Mouse (Mus musculus) olfactory bulb, adult 2 months (tissue): ENCODE data around the gene Tmem91. TPM values are rescaled to one million over a fixed set of nuclear protein-coding genes. Genes with fewer than 3 reads are reported as not detected.
A peak's percentile ranks its signal among the peaks of the same experiment; 100 is the strongest.

Experiments
- H3K27ac ChIP-seq: fragments of 200-500 bp; 2 replicates; pipeline ENCODE4 v1.5.1; 2012; ENCODE audit warnings: low read depth, low read length; ENCODE audit not compliant: insufficient read depth
- H3K4me1 ChIP-seq: fragments of 200-500 bp; 2 replicates; pipeline ENCODE4 v1.6.1; 2012; ENCODE audit warnings: low read length; ENCODE audit not compliant: control insufficient read depth, insufficient read depth
- H3K4me3 ChIP-seq: fragments of 200-500 bp; 2 replicates; pipeline ENCODE4 v1.5.1; 2012; ENCODE audit warnings: mild to moderate bottlenecking, low read depth, low read length, moderate library complexity; ENCODE audit not compliant: insufficient read depth
- CTCF ChIP-seq: fragments of 200-500 bp; IDR thresholded peaks from 2 replicates; pipeline ENCODE4 v1.5.1; 2012; ENCODE audit warnings: low read depth, mild to moderate bottlenecking, low read length, moderate library complexity; ENCODE audit not compliant: insufficient read depth
- POLR2A ChIP-seq: fragments of 200-500 bp; IDR thresholded peaks from 2 replicates; pipeline ENCODE4 v1.6.1; 2012; ENCODE audit warnings: mild to moderate bottlenecking, low read depth, low read length, moderate library complexity; ENCODE audit not compliant: insufficient read depth
- WGBS: fragments of 180-500 bp; shearing (Covaris S2); methylation state at CpG from one replicate; pipeline ENCODE4 v1.1.7; 2018; 5-methylcytosine and 5-hydroxymethylcytosine counted together
- polyA plus RNA-seq: library from polyadenylated mRNA; stranded (reverse); fragments of >200 nt; gene quantifications from 2 replicates; pipeline ENCODE4 v1.2.4, GENCODE M21; 2012; ENCODE audit warnings: low replicate concordance; ENCODE audit not compliant: missing spikeins, insufficient read depth, insufficient read length

Tmem91 gene
- polyA plus RNA-seq, 1 experiment, result not detected

DNA sequence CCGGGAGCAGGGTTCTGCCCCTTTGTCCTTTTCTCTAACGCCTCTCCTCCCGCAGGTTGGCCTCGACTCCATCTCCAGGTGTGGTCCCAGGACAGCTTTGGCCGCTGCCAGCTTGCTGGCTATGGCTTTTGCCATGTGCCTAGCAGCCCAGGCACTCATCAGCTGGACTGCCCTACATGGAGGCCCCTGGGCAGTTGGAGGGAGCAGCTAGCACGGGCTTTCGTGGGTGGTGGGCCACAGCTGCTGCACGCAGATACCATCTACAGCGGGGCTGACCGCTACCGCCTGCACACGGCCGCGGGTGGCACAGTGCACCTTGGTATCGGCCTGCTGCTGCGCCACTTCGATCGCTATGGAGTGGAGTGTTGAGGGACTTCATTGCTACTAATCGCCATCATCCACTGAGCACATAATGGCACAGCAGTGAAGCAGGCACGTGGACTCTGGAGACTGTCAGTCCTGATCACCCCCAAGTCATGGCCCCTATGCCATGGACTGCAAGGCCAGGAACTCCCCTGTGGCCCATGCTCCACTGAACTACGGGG lies 11.0 kb upstream of the Tmem91 start:
- Histone ChIP-seq H3K4me1 (peaks cover 59% of the 10 kb centered on the region), H3K27ac (no peak overlapping the region), H3K4me3 (no peak overlapping the region)
- WGBS, result 72% methylated on average over 21 of the region's 21 CpGs
- TF ChIP-seq CTCF (no peak), POLR2A (no peak)

- no peak overlapping the region for H3K4me3 ChIP-seq
- H3K27ac ChIP-seq, result 0 out of 2 replicates have a peak overlapping the region, but pooled peaks have one; percentile 21
- WGBS, result 83% methylated on average over 6 of the region's 6 CpGs
- peaks cover 60% of the 10 kb centered on the region for H3K4me1 ChIP-seq
- TF ChIP-seq CTCF, result no peak
- TF ChIP-seq POLR2A, result no peak
These were observed 9.7 kb upstream of the Tmem91 start for GRCm38 (mm10) chr7:25684659-25685058.

- 82% methylated on average over 7 of the region's 7 CpGs for WGBS
- H3K4me3 ChIP-seq, result no peak overlapping the region
- H3K4me1 ChIP-seq, result peaks cover 52% of the 10 kb centered on the region
- H3K27ac ChIP-seq, result no peak overlapping the region
- TF ChIP-seq POLR2A (no peak), CTCF (no peak)
These were observed 8.7 kb upstream of the Tmem91 start for GRCm38 (mm10) chr7:25683474-25684180.

GRCm38 (mm10) chr7:25681341-25682231 lies 6.6 kb upstream of the Tmem91 start:
- WGBS, result 59% methylated on average over 15 of the region's 15 CpGs
- H3K27ac ChIP-seq, result no peak overlapping the region
- H3K4me3 ChIP-seq, result peak overlapping the region; percentile 90
- H3K4me1 ChIP-seq, result peaks cover 34% of the 10 kb centered on the region
- no peak for TF ChIP-seq CTCF
- no peak for TF ChIP-seq POLR2A

DNA sequence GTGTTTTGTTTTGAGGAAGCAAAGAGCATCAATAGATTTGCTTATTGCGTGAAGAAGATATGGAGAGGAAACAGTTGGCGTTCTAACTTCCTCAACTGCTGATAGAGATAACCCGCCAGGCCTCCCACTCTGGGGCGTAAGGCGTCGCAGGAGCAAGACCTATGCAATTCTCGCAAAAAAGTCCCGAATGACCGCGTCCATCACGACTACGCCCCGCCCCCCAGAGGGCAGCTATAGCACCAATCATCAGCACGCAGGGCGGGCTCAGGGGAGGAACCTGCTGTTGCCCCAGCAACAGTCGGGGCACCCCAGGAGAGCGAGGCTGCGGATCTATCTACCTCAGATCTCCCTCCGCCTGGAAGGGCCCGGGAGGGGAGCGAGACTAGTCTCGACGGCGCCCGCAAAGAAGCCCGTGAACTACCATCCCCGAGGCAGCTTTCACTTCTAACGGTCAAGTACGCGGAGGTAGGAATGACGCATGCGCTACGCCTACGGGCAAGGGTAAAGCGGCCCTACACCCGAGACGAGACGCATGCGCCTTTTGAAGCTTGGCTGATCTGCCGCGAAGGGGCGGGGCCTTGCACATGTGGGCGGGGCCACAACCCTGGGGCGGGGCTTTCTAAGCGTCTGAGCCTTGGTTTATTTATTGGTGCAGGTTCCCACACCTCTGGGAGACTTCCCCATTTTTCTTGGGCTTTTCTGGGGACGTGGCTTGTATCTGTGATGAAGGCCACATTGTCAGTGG lies 5.7 kb upstream of the Tmem91 start, which contains the start of gene B9d2:
Gene B9d2, plus strand, starts transcription at position 267 of the 745 bp plus-strand sequence.
- WGBS, result under 1% methylated on average over 46 of the region's 46 CpGs
- TF ChIP-seq POLR2A (peak; percentile 89), CTCF (no peak)
- H3K27ac ChIP-seq, result peak within 1 kb of the TSS; percentile 100
- peak within 1 kb of the TSS; percentile 90 for H3K4me3 ChIP-seq
- peaks cover 30% of the 10 kb centered on the region for H3K4me1 ChIP-seq

DNA sequence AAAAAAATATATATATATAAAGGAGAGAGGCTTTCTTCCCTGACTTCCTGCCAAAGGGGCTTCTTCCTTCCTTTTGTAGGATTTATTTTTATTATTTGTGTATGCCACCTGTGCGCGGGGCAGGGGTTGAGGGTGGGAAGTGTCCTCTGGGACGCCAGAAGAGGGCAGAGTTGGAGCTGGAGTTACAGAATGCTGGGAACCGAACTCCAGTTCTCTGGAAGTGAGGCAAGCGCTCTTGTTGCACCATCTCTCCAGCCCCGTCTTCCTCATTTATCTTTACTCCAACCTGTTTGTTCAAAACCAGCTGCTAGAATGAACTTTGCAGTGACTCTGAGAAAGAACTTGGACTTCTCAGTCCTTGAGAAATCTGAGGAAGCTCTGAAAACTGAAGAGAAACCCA lies 5.0 kb upstream of the Tmem91 start:
- WGBS, result 11% methylated on average over 6 of the region's 6 CpGs
- TF ChIP-seq CTCF (no peak), POLR2A (no peak)
- peaks cover 30% of the 10 kb centered on the region for H3K4me1 ChIP-seq
- peak overlapping the region; percentile 100; the same call in 1 of the 2 replicates for H3K27ac ChIP-seq
- no peak overlapping the region for H3K4me3 ChIP-seq

GRCm38 (mm10) chr7:25677013-25677412 lies 2.0 kb upstream of the Tmem91 start:
- peaks cover 20% of the 10 kb centered on the region for H3K4me1 ChIP-seq
- TF ChIP-seq CTCF (no peak), POLR2A (no peak)
- 90% methylated on average over 7 of the region's 7 CpGs for WGBS
- H3K4me3 ChIP-seq, result no peak overlapping the region
- H3K27ac ChIP-seq, result no peak overlapping the region

DNA sequence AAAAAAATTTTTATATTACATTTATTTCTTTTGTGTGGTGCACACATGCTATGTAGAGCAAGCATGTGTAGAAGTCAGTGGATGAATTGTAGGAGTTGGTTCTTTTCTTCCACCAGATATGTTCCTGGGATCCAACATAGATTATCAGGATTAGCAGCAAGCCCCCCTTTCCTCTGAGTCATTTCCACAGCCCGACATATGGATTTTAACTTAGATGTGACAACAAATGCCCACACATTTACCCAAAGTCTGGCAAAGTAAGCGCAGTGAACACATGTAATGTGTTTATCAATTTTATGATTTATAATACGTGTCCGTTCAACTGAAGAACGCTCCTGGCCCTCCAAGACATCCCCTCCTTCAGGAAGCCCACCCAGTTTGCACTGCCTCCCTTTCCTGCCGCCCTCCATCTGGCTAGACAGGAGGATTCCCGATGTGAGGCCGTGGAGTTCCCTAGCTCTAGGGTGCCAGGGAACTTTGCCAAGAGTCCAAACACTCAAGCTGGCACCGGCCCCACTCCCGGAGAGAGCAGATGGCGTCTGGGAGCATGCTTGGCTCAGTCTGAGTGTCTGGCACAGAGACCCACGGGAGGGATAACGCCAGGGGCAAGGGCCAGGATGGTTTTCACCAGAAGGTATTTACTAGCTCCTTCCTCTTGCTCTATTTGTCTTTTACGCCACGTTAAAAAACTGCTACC lies 1.3 kb upstream of the Tmem91 start:
- H3K27ac ChIP-seq, result no peak overlapping the region
- H3K4me1 ChIP-seq, result peaks cover 15% of the 10 kb centered on the region; the same call in 1 of the 2 replicates
- TF ChIP-seq POLR2A (0 out of 2 replicates have a peak, but pooled peaks have one; percentile 27), CTCF (no peak)
- H3K4me3 ChIP-seq, result no peak overlapping the region
- 20% methylated on average over 15 of the region's 15 CpGs for WGBS
